Mouse (Mus musculus) liver, embryonic 16.5 days (tissue): ENCODE measurements around the gene Ccdc157. TPM values are rescaled to one million over a fixed set of nuclear protein-coding genes. Genes with fewer than 3 reads are reported as not detected.

Source experiments
- ATAC-seq: fragments of 200-750 bp; cut with Nextera tagmentation; 2 replicates; pipeline ENCODE4 v1.8.0; 2017; ENCODE audit warnings: low read depth, mild to moderate bottlenecking, moderate number of reproducible peaks, moderate library complexity
- H3K27ac ChIP-seq: fragments of 300-500 bp; sonication (generic); 2 replicates; pipeline ENCODE4 v1.5.1; 2014; ENCODE audit warnings: mild to moderate bottlenecking, low read length
- H3K27me3 ChIP-seq: fragments of 300-500 bp; sonication (generic); 2 replicates; pipeline ENCODE4 v1.6.1; 2014; ENCODE audit warnings: low read depth, low read length, mixed read lengths; ENCODE audit not compliant: control insufficient read depth, insufficient read depth
- H3K36me3 ChIP-seq: fragments of 300-500 bp; sonication (generic); 2 replicates; pipeline ENCODE4 v1.6.1; 2014; ENCODE audit warnings: mild to moderate bottlenecking; ENCODE audit not compliant: control insufficient read depth, insufficient read depth
- H3K4me1 ChIP-seq: fragments of 300-500 bp; sonication (generic); 2 replicates; pipeline ENCODE4 v1.6.1; 2014; ENCODE audit warnings: low read depth, low read length, mixed read lengths; ENCODE audit not compliant: control insufficient read depth
- H3K4me2 ChIP-seq: fragments of 300-500 bp; sonication (generic); 2 replicates; pipeline ENCODE4 v1.6.1; 2014; ENCODE audit warnings: low read depth, low read length, mixed read lengths
- H3K4me3 ChIP-seq: fragments of 300-500 bp; sonication (generic); 2 replicates; pipeline ENCODE4 v1.5.1; 2014; ENCODE audit warnings: low read depth, mild to moderate bottlenecking, low read length
- H3K9ac ChIP-seq: fragments of 300-500 bp; sonication (generic); 2 replicates; pipeline ENCODE4 v1.6.1; 2014; ENCODE audit warnings: low read depth, low read length
- H3K9me3 ChIP-seq: fragments of 300-500 bp; sonication (generic); replicated peaks from 2 replicates; pipeline ENCODE4 v1.6.1; 2016; ENCODE audit warnings: low read length; ENCODE audit not compliant: control insufficient read depth
- WGBS: fragments of 180-500 bp; shearing (Covaris S2); extraction: QIAGEN DNeasy Blood & Tissue Kit; methylation state at CpG from one replicate; pipeline ENCODE4 v1.1.7; 2014; ENCODE audit not compliant: insufficient replicate concordance; 5-methylcytosine and 5-hydroxymethylcytosine counted together
- polyA plus RNA-seq: library from polyadenylated mRNA; unstranded; fragments of >200 nt; fragmentation: Nextera tagmentation; extraction: Ambion mirVana; gene quantifications from 2 replicates; pipeline ENCODE4 v1.2.1, GENCODE M21; 2015

The Ccdc157 gene
- polyA plus RNA-seq, 1 experiment from 2014 or later = 0.79 TPM

GRCm38 (mm10) chr11:4160758-4161480, 826 bp upstream of the Ccdc157 start:
- H3K27ac ChIP-seq = peak overlapping the region; percentile 78
- no peaks in the 10 kb centered on the region for H3K27me3 ChIP-seq
- H3K4me1 ChIP-seq = peaks cover 21% of the 10 kb centered on the region
- H3K4me2 ChIP-seq = peak overlapping the region; percentile 86
- ATAC-seq = peak; percentile 8; the same call in 1 of the 2 replicates
- peak overlapping the region; percentile 79 for H3K9ac ChIP-seq
- peaks cover 30% of the 10 kb centered on the region for H3K36me3 ChIP-seq
- H3K4me3 ChIP-seq = peak overlapping the region; percentile 87
- 2% methylated on average over 15 of the region's 15 CpGs for WGBS
- no peaks in the 10 kb centered on the region for H3K9me3 ChIP-seq

- Histone ChIP-seq H3K9me3 (no peaks in the 10 kb centered on the region), H3K9ac (no peak overlapping the region), H3K4me3 (no peak overlapping the region), H3K4me2 (no peak overlapping the region), H3K36me3 (peaks cover 14% of the 10 kb centered on the region), H3K27me3 (no peaks in the 10 kb centered on the region), H3K4me1 (peaks cover 21% of the 10 kb centered on the region), H3K27ac (no peak overlapping the region)
- WGBS = 75% methylated on average over 3 of the region's 3 CpGs
- ATAC-seq = no peak
These were observed 1.4 kb downstream of the Ccdc157 start for GRCm38 (mm10) chr11:4158676-4159075.

GRCm38 (mm10) chr11:4155641-4156040, 4.5 kb downstream of the Ccdc157 start:
- no peaks in the 10 kb centered on the region for H3K36me3 ChIP-seq
- no peaks in the 10 kb centered on the region for H3K9me3 ChIP-seq
- H3K4me1 ChIP-seq = peaks cover 5% of the 10 kb centered on the region
- H3K27me3 ChIP-seq = no peaks in the 10 kb centered on the region
- 26% methylated on average over 5 of the region's 5 CpGs for WGBS
- ATAC-seq = no peak
- H3K4me2 ChIP-seq = no peak overlapping the region
- no peak overlapping the region for H3K27ac ChIP-seq
- no peak overlapping the region for H3K9ac ChIP-seq
- no peak overlapping the region for H3K4me3 ChIP-seq

- Histone ChIP-seq H3K4me3 (no peak overlapping the region), H3K27me3 (no peaks in the 10 kb centered on the region), H3K9me3 (no peaks in the 10 kb centered on the region), H3K27ac (no peak overlapping the region), H3K9ac (no peak overlapping the region), H3K4me2 (no peak overlapping the region), H3K4me1 (no peaks in the 10 kb centered on the region), H3K36me3 (no peaks in the 10 kb centered on the region)
- no peak for ATAC-seq
- WGBS = 69% methylated on average over 7 of the region's 7 CpGs
These were observed 6.4 kb downstream of the Ccdc157 start for GRCm38 (mm10) chr11:4153694-4154093.

DNA sequence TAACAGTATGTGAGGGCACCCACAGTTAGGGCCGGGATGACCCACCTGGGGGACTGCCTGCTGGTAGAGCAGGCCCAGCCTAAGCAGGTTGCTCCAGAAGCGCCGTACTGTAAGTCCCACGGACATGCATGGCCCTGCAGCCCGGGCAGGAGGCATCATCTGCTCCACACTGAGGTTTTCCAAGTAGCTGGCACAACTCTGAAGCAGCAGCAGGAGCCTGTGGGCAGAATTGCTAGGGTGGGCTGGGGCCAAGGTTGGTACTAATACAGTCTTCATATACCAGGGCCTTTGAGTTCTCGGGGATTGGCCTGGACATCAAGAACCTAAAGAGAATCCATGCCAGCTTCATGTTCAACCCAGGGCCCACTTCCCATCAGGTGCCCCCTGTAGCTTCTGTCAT, 10.2 kb downstream of the Ccdc157 start:
- H3K27me3 ChIP-seq = no peaks in the 10 kb centered on the region

DNA sequence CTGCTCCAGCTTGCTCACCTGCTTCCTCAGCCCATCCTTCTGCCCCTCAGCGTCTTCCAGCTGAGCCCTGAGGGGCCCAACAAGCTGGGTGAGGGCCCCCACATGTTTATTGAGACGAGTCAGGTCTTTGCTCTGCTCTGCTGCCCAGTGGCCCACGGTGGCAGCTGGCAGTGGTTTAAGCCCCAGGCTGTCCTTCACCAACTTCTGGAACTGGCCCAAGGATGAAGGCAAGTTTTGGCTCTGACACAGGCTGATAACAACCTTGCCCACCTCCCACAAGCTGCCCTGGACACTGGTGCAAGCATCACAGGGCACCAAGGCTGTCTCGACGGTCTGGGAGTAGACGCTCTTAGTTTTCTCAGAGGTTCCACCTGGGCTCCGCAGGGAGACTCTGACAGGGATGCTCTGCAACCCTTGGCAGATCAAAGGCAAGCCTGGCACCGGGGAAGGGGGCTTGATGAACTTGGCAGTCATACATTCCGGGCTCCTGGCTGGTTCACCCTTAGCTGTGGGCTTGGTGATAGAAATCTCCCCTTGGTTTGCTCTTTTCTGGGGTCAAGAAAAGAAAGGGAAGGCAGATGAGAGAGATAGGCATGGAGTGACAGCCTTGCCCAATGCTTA, 11.4 kb downstream of the Ccdc157 start:
- no peak overlapping the region for H3K4me2 ChIP-seq

More for the DNA sequence above, 10.2 kb downstream of the Ccdc157 start:
- Histone ChIP-seq H3K9ac (no peak overlapping the region), H3K4me1 (no peaks in the 10 kb centered on the region), H3K36me3 (no peaks in the 10 kb centered on the region), H3K9me3 (no peaks in the 10 kb centered on the region), H3K27ac (no peak overlapping the region), H3K4me2 (no peak overlapping the region), H3K4me3 (no peak overlapping the region)
- no peak for ATAC-seq
- WGBS = 64% methylated on average over 6 of the region's 6 CpGs

GRCm38 (mm10) chr11:4148120-4148519, 12.0 kb downstream of the Ccdc157 start:
- H3K4me1 ChIP-seq = no peaks in the 10 kb centered on the region
- no peak overlapping the region for H3K9ac ChIP-seq
- H3K27ac ChIP-seq = no peak overlapping the region
- H3K9me3 ChIP-seq = no peaks in the 10 kb centered on the region
- no peak for ATAC-seq
- WGBS = 81% methylated on average over 5 of the region's 5 CpGs
- no peak overlapping the region for H3K4me3 ChIP-seq
- H3K4me2 ChIP-seq = no peak overlapping the region
- H3K36me3 ChIP-seq = no peaks in the 10 kb centered on the region
- H3K27me3 ChIP-seq = no peaks in the 10 kb centered on the region

More for the DNA sequence above, 11.4 kb downstream of the Ccdc157 start:
- Histone ChIP-seq H3K27ac (no peak overlapping the region), H3K36me3 (no peaks in the 10 kb centered on the region), H3K4me1 (no peaks in the 10 kb centered on the region), H3K4me3 (no peak overlapping the region), H3K9ac (no peak overlapping the region), H3K9me3 (no peaks in the 10 kb centered on the region), H3K27me3 (no peaks in the 10 kb centered on the region)
- no peak for ATAC-seq
- WGBS = 58% methylated on average over 9 of the region's 9 CpGs

DNA sequence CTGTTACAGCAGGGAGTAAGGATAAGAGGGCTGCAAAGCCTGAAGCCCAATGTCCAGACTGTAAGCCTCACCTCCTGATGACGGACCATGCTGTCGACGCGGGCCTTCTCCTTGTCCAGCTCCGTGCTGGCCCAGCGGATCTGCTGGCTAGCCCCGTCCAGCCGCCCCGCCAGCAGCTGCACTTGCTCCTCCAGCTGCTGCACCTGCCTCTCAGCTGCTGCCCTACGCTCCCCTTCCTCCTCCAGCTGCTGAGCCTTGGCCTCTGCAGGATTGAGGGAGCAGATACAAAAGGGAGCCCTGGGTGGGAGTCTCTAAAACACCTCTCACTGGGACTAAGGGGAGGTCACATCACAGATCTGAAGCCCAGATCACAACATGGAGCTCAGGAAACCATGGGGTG, 13.0 kb downstream of the Ccdc157 start:
- H3K36me3 ChIP-seq = no peaks in the 10 kb centered on the region
- H3K4me2 ChIP-seq = no peak overlapping the region
- no peak overlapping the region for H3K9ac ChIP-seq
- ATAC-seq = no peak
- no peak overlapping the region for H3K4me3 ChIP-seq
- H3K9me3 ChIP-seq = no peaks in the 10 kb centered on the region
- H3K4me1 ChIP-seq = no peaks in the 10 kb centered on the region
- H3K27ac ChIP-seq = no peak overlapping the region
- 71% methylated on average over 10 of the region's 10 CpGs for WGBS
- H3K27me3 ChIP-seq = no peaks in the 10 kb centered on the region

- H3K4me1 ChIP-seq = no peaks in the 10 kb centered on the region
- no peak overlapping the region for H3K9ac ChIP-seq
- no peaks in the 10 kb centered on the region for H3K36me3 ChIP-seq
- ATAC-seq = no peak
- no peak overlapping the region for H3K4me3 ChIP-seq
- H3K4me2 ChIP-seq = no peak overlapping the region
- H3K27me3 ChIP-seq = no peaks in the 10 kb centered on the region
- H3K9me3 ChIP-seq = no peaks in the 10 kb centered on the region
- no peak overlapping the region for H3K27ac ChIP-seq
- WGBS = 65% methylated on average over 6 of the region's 6 CpGs
These were observed 13.7 kb downstream of the Ccdc157 start for GRCm38 (mm10) chr11:4146381-4146780.
